Comparison of ENCODE assay signal across 7 mouse cellular contexts in genomic region chr10:80757717-80758116, GRCm38 (mm10). TPM values are rescaled to one million over a fixed set of nuclear protein-coding genes. Genes with fewer than 3 reads are reported as not detected.
DNase-seq lines count a peak whose midpoint lies in the region; ATAC-seq and TF ChIP-seq lines count a peak whose summit lies in the region.

No protein-coding gene starts in this region.

- H3K4me2 ChIP-seq in intestine, postnatal 0 days (replicated peaks; ENCODE audit: low read depth), result peak overlapping the region; percentile 27; the same call in 1 of the 2 replicates
- H3K4me2 ChIP-seq in limb, embryonic 11.5 days (ENCODE audit: low read depth, severe bottlenecking), result no peak overlapping the region
- H3K4me2 ChIP-seq in midbrain, embryonic 12.5 days (replicated peaks), result no peak overlapping the region

- TF ChIP-seq POLR2A in spleen, adult 2 months (IDR thresholded peaks at IDR 0.05; ENCODE audit: low read depth, low read length), result no peak

- H3K27me3 ChIP-seq in intestine, postnatal 0 days (replicated peaks; ENCODE audit: control insufficient read depth, insufficient read depth, low read length), result no peaks in the 10 kb centered on the region
- no peaks in the 10 kb centered on the region for H3K27me3 ChIP-seq in limb, embryonic 11.5 days (ENCODE audit: control insufficient read depth, insufficient read depth, low read length)
- no peaks in the 10 kb centered on the region for H3K27me3 ChIP-seq in midbrain, embryonic 12.5 days
- H3K27me3 ChIP-seq in spleen, adult 2 months (ENCODE audit: control insufficient read depth, insufficient read depth, low read length), result no peaks in the 10 kb centered on the region

- no peaks in the 10 kb centered on the region for H3K9me3 ChIP-seq in intestine, postnatal 0 days (ENCODE audit: control insufficient read depth)
- H3K9me3 ChIP-seq in limb, embryonic 11.5 days (ENCODE audit: control insufficient read depth, low read length), result no peaks in the 10 kb centered on the region
- H3K9me3 ChIP-seq in midbrain, embryonic 12.5 days, result no peaks in the 10 kb centered on the region

- peak; percentile 61 for ATAC-seq in granulocyte monocyte progenitor cell, adult 5-6 weeks (replicated peaks; ENCODE audit: poor library complexity, severe bottlenecking)
- ATAC-seq in intestine, postnatal 0 days, result peak; percentile 31
- no peak for ATAC-seq in limb, embryonic 11.5 days (ENCODE audit: insufficient number of reproducible peaks, low FRiP score, low TSS enrichment, low read depth)
- no peak for ATAC-seq in midbrain, embryonic 12.5 days (ENCODE audit: low FRiP score, low read depth)

- TF ChIP-seq CTCF in intestine, postnatal 0 days (IDR thresholded peaks at IDR 0.05; ENCODE audit: low read depth), result peak; percentile 85
- TF ChIP-seq CTCF in spleen, adult 2 months (IDR thresholded peaks at IDR 0.05; ENCODE audit: extremely low read depth, insufficient read depth, insufficient read length, insufficient replicate concordance), result peak; percentile 51; the same call in 1 of the 2 replicates

- 33% methylated on average over 5 of the region's 5 CpGs for WGBS in intestine, postnatal 0 days
- WGBS in limb, embryonic 11.5 days, result 33% methylated on average over 5 of the region's 5 CpGs
- 36% methylated on average over 5 of the region's 5 CpGs for WGBS in midbrain, embryonic 12.5 days
- WGBS in spleen, adult 2 months, result 56% methylated on average over 5 of the region's 5 CpGs

- H3K9ac ChIP-seq in intestine, postnatal 0 days (ENCODE audit: low read depth, low read length), result 0 out of 2 replicates have a peak overlapping the region, but pooled peaks have one; percentile 11
- H3K9ac ChIP-seq in limb, embryonic 11.5 days (ENCODE audit: low read length), result no peak overlapping the region
- no peak overlapping the region for H3K9ac ChIP-seq in midbrain, embryonic 12.5 days (replicated peaks)

- H3K27ac ChIP-seq in intestine, postnatal 0 days (ENCODE audit: low read depth, low read length), result peak overlapping the region; percentile 65; the same call in 1 of the 2 replicates
- H3K27ac ChIP-seq in limb, embryonic 11.5 days (replicated peaks; ENCODE audit: low read depth, low read length), result no peak overlapping the region
- H3K27ac ChIP-seq in midbrain, embryonic 12.5 days (replicated peaks), result 0 out of 2 replicates have a peak overlapping the region, but pooled peaks have one; percentile 3
- no peak overlapping the region for H3K27ac ChIP-seq in spleen, adult 2 months (ENCODE audit: insufficient read depth, low read length)

- peak; percentile 63 to 65 for DNase-seq in adrenal gland, adult 18-20 months (ENCODE audit: low spot score in 2 of 2)
- DNase-seq in embryo, embryonic 11 days, result peak; percentile 68
- peak; percentile 76 for DNase-seq in limb, embryonic 11.5 days (ENCODE audit: low spot score)
- peak in 1 of 2 experiments; percentile 68 for DNase-seq in spleen, adult 2 months (ENCODE audit: low read depth in 1 of 2, low spot score in 2 of 2)

- peaks cover 7% of the 10 kb centered on the region for H3K4me1 ChIP-seq in intestine, postnatal 0 days (replicated peaks; ENCODE audit: control insufficient read depth, insufficient read depth, low read length)
- peaks cover 22% of the 10 kb centered on the region for H3K4me1 ChIP-seq in limb, embryonic 11.5 days (ENCODE audit: control insufficient read depth, insufficient read depth, low read length)
- H3K4me1 ChIP-seq in midbrain, embryonic 12.5 days, result peaks cover 30% of the 10 kb centered on the region
- H3K4me1 ChIP-seq in spleen, adult 2 months (ENCODE audit: control insufficient read depth, insufficient read depth, insufficient read length), result peaks cover 17% of the 10 kb centered on the region; the same call in 1 of the 2 replicates

- H3K36me3 ChIP-seq in intestine, postnatal 0 days (ENCODE audit: control insufficient read depth, insufficient read depth), result no peaks in the 10 kb centered on the region
- no peaks in the 10 kb centered on the region for H3K36me3 ChIP-seq in limb, embryonic 11.5 days (ENCODE audit: control insufficient read depth, insufficient read depth, low read length)
- H3K36me3 ChIP-seq in midbrain, embryonic 12.5 days, result no peaks in the 10 kb centered on the region
- H3K36me3 ChIP-seq in spleen, adult 2 months (ENCODE audit: control insufficient read depth, insufficient read depth, low read length), result no peaks in the 10 kb centered on the region

- no peak overlapping the region for H3K4me3 ChIP-seq in intestine, postnatal 0 days (ENCODE audit: low read depth, low read length)
- no peak overlapping the region for H3K4me3 ChIP-seq in limb, embryonic 11.5 days (ENCODE audit: low read depth, low read length)
- H3K4me3 ChIP-seq in midbrain, embryonic 12.5 days, result no peak overlapping the region
- H3K4me3 ChIP-seq in spleen, adult 2 months (ENCODE audit: extremely low read depth, insufficient read depth, insufficient read length), result no peak overlapping the region

RNA-seq across cellular contexts. Expression of gene Dot1l, which starts 2.7 kb away (rescaled TPM):
- total RNA-seq in adrenal gland, adult 18-20 months (2021), result 10 to 100 TPM; 61.0 to 66.4 TPM
- 41.6 and 52.6 TPM in 2 replicates for total RNA-seq in granulocyte monocyte progenitor cell, adult 5-6 weeks (2014; fragmentation: Nextera tagmentation)
- total RNA-seq in granulocyte monocyte progenitor cell, adult 5-6 weeks (2017), result 9.7 and 13.4 TPM in 2 replicates
- 6.2 and 7.6 TPM in 2 replicates for polyA plus RNA-seq in intestine, postnatal 0 days (2015; fragmentation: Nextera tagmentation; extraction: Ambion mirVana)
- polyA plus RNA-seq in limb, embryonic 11.5 days (2014; fragmentation: Nextera tagmentation; extraction: Ambion mirVana), result 23.0 and 27.8 TPM in 2 replicates
- polyA plus RNA-seq in midbrain, embryonic 12.5 days (2016; fragmentation: Nextera tagmentation; extraction: Ambion mirVana), result 26.9 and 30.8 TPM in 2 replicates
- 46.2 and 56.2 TPM in 2 replicates for polyA plus RNA-seq in spleen, adult 2 months (2012; rRNA removed)

RNA-seq across cellular contexts. Expression of gene Ap3d1, which starts 15.7 kb away (rescaled TPM):
- 100 to 1,000 TPM in 1 of 2 experiments, 10 to 100 TPM in 1; 97.1 to 104 TPM for total RNA-seq in adrenal gland, adult 18-20 months (2021)
- 43.2 and 47.8 TPM in 2 replicates for total RNA-seq in granulocyte monocyte progenitor cell, adult 5-6 weeks (2014; fragmentation: Nextera tagmentation)
- total RNA-seq in granulocyte monocyte progenitor cell, adult 5-6 weeks (2017), result 34.5 and 42.2 TPM in 2 replicates
- 41.3 and 49.5 TPM in 2 replicates for polyA plus RNA-seq in intestine, postnatal 0 days (2015; fragmentation: Nextera tagmentation; extraction: Ambion mirVana)
- 67.8 and 68.5 TPM in 2 replicates for polyA plus RNA-seq in limb, embryonic 11.5 days (2014; fragmentation: Nextera tagmentation; extraction: Ambion mirVana)
- polyA plus RNA-seq in midbrain, embryonic 12.5 days (2016; fragmentation: Nextera tagmentation; extraction: Ambion mirVana), result 94.0 and 99.1 TPM in 2 replicates
- 92.5 and 111 TPM in 2 replicates for polyA plus RNA-seq in spleen, adult 2 months (2012; rRNA removed)

RNA-seq across cellular contexts. Expression of gene Sf3a2, which starts 40.3 kb away (rescaled TPM):
- total RNA-seq in adrenal gland, adult 18-20 months (2021), result 10 to 100 TPM; 47.8 to 50.5 TPM
- total RNA-seq in granulocyte monocyte progenitor cell, adult 5-6 weeks (2014; fragmentation: Nextera tagmentation), result 88.0 and 106 TPM in 2 replicates
- 13.8 and 18.3 TPM in 2 replicates for total RNA-seq in granulocyte monocyte progenitor cell, adult 5-6 weeks (2017)
- 35.5 and 39.0 TPM in 2 replicates for polyA plus RNA-seq in intestine, postnatal 0 days (2015; fragmentation: Nextera tagmentation; extraction: Ambion mirVana)
- polyA plus RNA-seq in limb, embryonic 11.5 days (2014; fragmentation: Nextera tagmentation; extraction: Ambion mirVana), result 122 and 130 TPM in 2 replicates
- polyA plus RNA-seq in midbrain, embryonic 12.5 days (2016; fragmentation: Nextera tagmentation; extraction: Ambion mirVana), result 68.5 and 70.8 TPM in 2 replicates
- polyA plus RNA-seq in spleen, adult 2 months (2012; rRNA removed), result 38.7 and 54.3 TPM in 2 replicates

RNA-seq across cellular contexts. Expression of gene Plekhj1, which starts 40.7 kb away (rescaled TPM):
- 10 to 100 TPM; 69.0 to 87.2 TPM for total RNA-seq in adrenal gland, adult 18-20 months (2021)
- total RNA-seq in granulocyte monocyte progenitor cell, adult 5-6 weeks (2014; fragmentation: Nextera tagmentation), result 99.1 and 108 TPM in 2 replicates
- total RNA-seq in granulocyte monocyte progenitor cell, adult 5-6 weeks (2017), result 33.0 and 33.7 TPM in 2 replicates
- 60.9 and 61.8 TPM in 2 replicates for polyA plus RNA-seq in intestine, postnatal 0 days (2015; fragmentation: Nextera tagmentation; extraction: Ambion mirVana)
- 141 and 145 TPM in 2 replicates for polyA plus RNA-seq in limb, embryonic 11.5 days (2014; fragmentation: Nextera tagmentation; extraction: Ambion mirVana)
- 137 and 148 TPM in 2 replicates for polyA plus RNA-seq in midbrain, embryonic 12.5 days (2016; fragmentation: Nextera tagmentation; extraction: Ambion mirVana)
- 71.8 and 97.5 TPM in 2 replicates for polyA plus RNA-seq in spleen, adult 2 months (2012; rRNA removed)

RNA-seq across cellular contexts. Expression of gene Amh, which starts 47.3 kb away (rescaled TPM):
- total RNA-seq in adrenal gland, adult 18-20 months (2021), result 1 to 10 TPM in 1 of 2 experiments, under 1 TPM in 1; 0.83 to 1.5 TPM
- not detected in 2 replicates for total RNA-seq in granulocyte monocyte progenitor cell, adult 5-6 weeks (2014; fragmentation: Nextera tagmentation)
- total RNA-seq in granulocyte monocyte progenitor cell, adult 5-6 weeks (2017), result 0.15 TPM in 1 of 2 replicates, not detected in the other
- polyA plus RNA-seq in intestine, postnatal 0 days (2015; fragmentation: Nextera tagmentation; extraction: Ambion mirVana), result not detected in 2 replicates
- polyA plus RNA-seq in limb, embryonic 11.5 days (2014; fragmentation: Nextera tagmentation; extraction: Ambion mirVana), result not detected in 2 replicates
- 0.10 TPM in 1 of 2 replicates, not detected in the other for polyA plus RNA-seq in midbrain, embryonic 12.5 days (2016; fragmentation: Nextera tagmentation; extraction: Ambion mirVana)
- polyA plus RNA-seq in spleen, adult 2 months (2012; rRNA removed), result 1.3 and 2.3 TPM in 2 replicates

Comparison
In these comparisons a context has a peak if more than half of its experiments do, and no peak if none do; other contexts are left out.
1. ATAC-seq: peak in granulocyte monocyte progenitor cell, adult 5-6 weeks (single experiment) and intestine, postnatal 0 days (single experiment); none in limb, embryonic 11.5 days (single experiment) and midbrain, embryonic 12.5 days (single experiment).
2. H3K27ac ChIP-seq: peak in intestine, postnatal 0 days (single experiment) and midbrain, embryonic 12.5 days (single experiment); none in limb, embryonic 11.5 days (single experiment) and spleen, adult 2 months (single experiment).